Mouse (Mus musculus) mature B cell (primary cell): ENCODE measurements around the gene Zbtb7a.

Experiments used
- in situ Hi-C: fragments of 300-500 bp; cut with MboI; formaldehyde crosslinking; loops from 2 replicates; pipeline ENCODE4 v1.14.3; 2019

The Zbtb7a gene

GRCm38 (mm10) chr10:81190236-81190911, 55.4 kb downstream of the Zbtb7a start:
- in situ Hi-C loops = no loop called here

GRCm38 (mm10) chr10:81190912-81191321, 55.9 kb downstream of the Zbtb7a start:
- in situ Hi-C loops = no loop called here

DNA sequence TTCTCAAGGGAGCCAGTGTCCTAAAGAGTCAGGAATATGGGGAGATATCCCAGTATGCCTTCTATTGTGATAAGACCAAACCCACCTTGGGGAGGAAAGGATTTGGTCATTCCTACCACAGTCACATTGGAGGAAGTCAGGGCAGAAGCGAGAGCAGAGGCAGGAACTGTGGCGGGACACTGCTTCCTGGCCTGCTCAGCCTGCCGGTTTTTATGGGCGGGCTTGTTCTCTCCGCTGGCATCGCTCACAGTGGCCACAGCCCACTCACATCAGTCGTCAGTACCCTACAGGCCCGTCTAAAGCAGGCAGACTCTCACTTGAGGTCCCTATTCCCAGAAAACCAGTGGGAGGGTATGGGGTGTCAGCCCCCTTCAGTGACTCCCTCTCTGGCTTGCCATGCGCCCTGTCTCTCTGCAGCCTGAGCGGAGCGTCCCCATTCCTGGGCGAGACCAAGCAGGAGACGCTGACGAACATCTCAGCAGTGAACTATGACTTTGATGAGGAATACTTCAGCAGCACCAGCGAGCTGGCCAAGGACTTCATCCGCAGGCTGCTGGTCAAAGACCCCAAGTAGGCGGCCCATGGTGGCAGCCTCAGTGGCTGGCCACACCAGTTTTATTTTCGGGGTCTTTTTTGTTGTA, 56.4 kb downstream of the Zbtb7a start:
- in situ Hi-C loops = no loop called here

- in situ Hi-C loops = no loop called here
These were observed 57.4 kb downstream of the Zbtb7a start for GRCm38 (mm10) chr10:81192270-81192967.

GRCm38 (mm10) chr10:81192968-81193501, 58.0 kb downstream of the Zbtb7a start:
- in situ Hi-C loops = no loop called here

DNA sequence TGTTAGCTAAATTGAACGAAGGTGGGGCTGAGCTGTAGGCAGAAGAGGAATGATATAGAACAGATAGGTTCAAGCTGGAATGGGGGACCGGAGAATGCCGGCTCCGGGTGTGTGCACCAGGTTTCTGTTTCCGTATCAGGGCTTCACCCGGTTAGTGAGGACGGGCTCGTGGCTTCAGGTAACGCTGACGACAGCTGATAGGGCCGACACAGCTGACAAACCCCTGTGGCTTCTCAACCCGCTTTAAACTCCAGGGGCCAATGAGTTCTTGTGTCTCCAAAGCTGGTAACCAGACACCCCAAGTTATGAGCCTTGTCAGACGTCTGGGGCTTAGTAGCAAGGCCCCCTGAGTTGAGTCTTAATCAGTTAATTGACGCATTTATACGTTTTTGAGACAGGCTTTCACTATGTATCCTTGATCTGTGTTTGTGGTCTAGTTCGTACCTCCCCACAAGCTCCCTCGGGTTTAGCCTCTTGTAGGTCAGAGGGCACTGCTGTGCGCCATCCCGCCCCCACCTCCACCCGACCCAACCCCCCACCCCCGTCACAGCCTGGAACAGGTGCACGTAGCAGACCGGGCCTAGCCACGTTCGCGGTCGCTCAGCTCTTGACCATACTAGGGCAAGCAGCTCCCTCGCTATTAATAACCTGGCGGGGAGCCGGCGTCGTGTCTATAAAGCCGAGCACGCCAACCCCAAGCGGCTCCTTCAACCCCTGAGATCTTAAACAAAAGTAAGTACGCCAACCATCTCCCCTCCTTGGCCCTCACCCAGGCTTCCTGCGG, 59.2 kb downstream of the Zbtb7a start:
- in situ Hi-C loops = no loop called here

GRCm38 (mm10) chr10:81195300-81195699, 60.3 kb downstream of the Zbtb7a start:
- in situ Hi-C loops = no loop called here

DNA sequence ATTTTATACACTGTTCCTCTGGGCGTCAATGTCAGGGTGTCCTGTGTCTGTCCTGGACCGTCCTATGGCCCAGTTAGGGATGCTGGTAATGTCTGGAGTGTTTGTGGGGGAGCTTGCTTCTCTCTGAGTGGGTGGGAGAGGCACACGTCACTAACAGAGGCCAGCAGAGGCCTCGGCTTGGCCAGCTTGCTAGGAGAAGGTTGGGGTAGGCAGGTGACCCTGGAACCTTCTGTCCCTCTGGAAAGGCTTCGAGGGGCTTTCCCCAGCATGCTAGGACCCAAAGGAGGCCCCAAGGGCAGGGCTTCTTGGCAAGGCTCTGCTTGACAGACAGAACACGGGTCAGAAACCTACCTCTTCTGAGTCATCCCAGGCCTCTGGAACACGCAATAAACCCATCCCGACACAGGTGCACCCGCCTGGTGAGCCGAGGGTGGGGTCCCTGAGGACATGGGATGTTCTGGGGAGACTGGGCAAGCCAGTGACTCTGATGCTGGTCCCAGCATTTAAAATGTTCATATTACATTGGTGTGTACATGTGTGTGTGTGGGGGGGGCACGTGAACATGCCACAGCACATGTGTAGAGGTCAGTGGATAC, 61.5 kb downstream of the Zbtb7a start:
- in situ Hi-C loops = no loop called here

GRCm38 (mm10) chr10:81197305-81197704, 62.3 kb downstream of the Zbtb7a start:
- in situ Hi-C loops = no loop called here

- in situ Hi-C loops = no loop called here
These were observed 63.2 kb downstream of the Zbtb7a start for GRCm38 (mm10) chr10:81198230-81198629.

DNA sequence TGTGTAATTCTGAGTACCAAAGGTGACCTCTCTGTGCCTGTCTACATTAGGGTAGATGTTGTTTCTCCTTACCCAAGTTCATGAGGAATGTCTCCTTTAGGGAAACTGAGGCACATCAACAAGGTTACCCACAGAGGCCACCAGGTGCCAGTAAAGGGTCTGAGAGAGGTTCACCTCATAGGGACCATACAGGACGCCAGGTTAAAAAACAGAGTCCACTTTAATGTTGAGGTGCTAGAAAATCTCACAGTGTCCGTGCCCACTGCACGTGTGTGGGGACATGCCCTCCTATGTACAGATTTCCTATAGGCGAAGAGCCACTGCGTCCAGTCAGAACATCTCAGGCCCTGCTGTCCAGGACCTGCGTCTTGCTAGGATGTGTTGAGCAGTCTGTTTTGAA, 64.0 kb downstream of the Zbtb7a start:
- in situ Hi-C loops = no loop called here

DNA sequence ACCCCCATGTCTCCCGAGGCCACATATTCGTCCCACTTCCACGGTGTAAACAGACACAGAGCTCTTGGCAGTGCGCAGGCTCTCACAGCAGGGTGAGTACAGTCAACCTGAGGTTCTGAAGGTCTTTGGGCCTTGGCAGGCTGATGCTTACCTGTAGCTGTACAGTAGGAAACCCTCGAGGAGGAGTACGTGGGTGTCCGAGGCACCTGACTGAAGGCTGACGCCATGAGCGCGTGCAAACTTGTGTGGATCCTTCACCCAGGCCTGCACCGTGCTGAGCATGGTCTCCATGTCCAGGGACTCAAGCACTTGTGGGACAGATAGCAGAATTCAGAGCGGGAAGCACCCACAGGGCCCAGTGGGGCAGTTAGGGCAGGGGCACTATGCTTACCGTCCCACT, 65.1 kb downstream of the Zbtb7a start:
- in situ Hi-C loops = no loop called here

- in situ Hi-C loops = no loop called here
These were observed 65.7 kb downstream of the Zbtb7a start for GRCm38 (mm10) chr10:81200605-81201287.

- in situ Hi-C loops = no loop called here
These were observed 67.1 kb downstream of the Zbtb7a start, which contains the start of gene Nmrk2 for GRCm38 (mm10) chr10:81201807-81202758. TSS of gene Nmrk2 (minus strand) at chr10:81202051.
